Mouse (Mus musculus) CH12.LX (cell line): ENCODE measurements at regions not wholly inside any gene's neighbourhood (a gene's known extent, or its start where the extent isn't known, plus 50 kb on each side); places are given as distances from the start of the nearest gene placed in this dataset.

ENCODE experiments used
- CTCF ChIP-seq, 2 experiments: IDR thresholded peaks in 1 of 2; conservative IDR thresholded peaks in 1 of 2; 2 replicates each; pipeline ENCODE4 v1.5.1; 2011 to 2012; ENCODE audit warnings: low read depth in 2 of 2, low read length in 2 of 2, improper control_type of control experiment in 1 of 2, inconsistent platforms in 1 of 2, mild to moderate bottlenecking in 1 of 2, moderate library complexity in 1 of 2
- E2F4 ChIP-seq: IDR thresholded peaks from 2 replicates; pipeline ENCODE4 v1.6.1; 2011; ENCODE audit warnings: low read depth, low read length, improper control_type of control experiment; ENCODE audit not compliant: insufficient replicate concordance
- EP300 ChIP-seq: IDR thresholded peaks from 2 replicates; pipeline ENCODE4 v1.6.1; 2011; ENCODE audit warnings: low read length, improper control_type of control experiment
- MAZ ChIP-seq: IDR thresholded peaks from 2 replicates; pipeline ENCODE4 v1.6.1; 2012; ENCODE audit warnings: low read depth, mild to moderate bottlenecking, inconsistent platforms, low read length, improper control_type of control experiment, moderate library complexity
- NELFE ChIP-seq: IDR thresholded peaks from 2 replicates; pipeline ENCODE4 v1.6.1; 2011; ENCODE audit warnings: low read depth, low read length, improper control_type of control experiment
- POLR2A ChIP-seq: IDR thresholded peaks from 2 replicates; pipeline ENCODE4 v1.6.1; 2011; ENCODE audit warnings: low read depth, mild to moderate bottlenecking, improper control_type of control experiment, low read length
- POLR2AphosphoS2 ChIP-seq: IDR thresholded peaks from 2 replicates; pipeline ENCODE4 v1.6.1; 2011; ENCODE audit warnings: low read depth, low read length, improper control_type of control experiment
- RAD21 ChIP-seq: IDR thresholded peaks from 2 replicates; pipeline ENCODE4 v1.6.1; 2011; ENCODE audit warnings: low read depth, mild to moderate bottlenecking, low read length, improper control_type of control experiment, moderate library complexity
- ZNF384 ChIP-seq: IDR thresholded peaks from 2 replicates; pipeline ENCODE4 v1.6.1; 2012; ENCODE audit warnings: low read depth, low read length, improper control_type of control experiment, inconsistent platforms

DNA sequence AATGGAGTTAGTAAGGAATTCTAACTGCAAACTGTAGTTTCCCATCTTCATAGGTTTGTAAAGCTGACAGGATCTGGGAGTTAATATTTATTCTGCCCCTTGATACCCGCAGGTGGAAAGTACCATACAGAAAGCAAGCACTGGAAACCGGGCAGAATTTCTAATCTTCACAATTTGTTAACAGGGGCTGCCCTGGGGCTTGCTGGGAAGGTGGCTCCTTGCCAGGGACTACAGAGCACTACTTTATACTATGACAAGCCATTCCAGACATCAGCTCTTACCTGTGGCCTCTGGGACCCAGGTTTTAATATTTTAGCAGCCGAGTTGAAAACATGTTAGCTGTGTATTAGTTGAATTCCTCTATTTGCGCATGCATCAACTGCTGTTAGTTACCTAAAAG lies 135.1 kb upstream of the Zeb2 start:
- TF ChIP-seq EP300 (no peak), CTCF (conservative IDR thresholded peaks at IDR 0.05 in 1 of 2, IDR thresholded peaks at IDR 0.05 in 1 of 2; ENCODE audit: low read depth in 2 of 2, low read length in 2 of 2) (no peak), POLR2A (no peak), MAZ (no peak), RAD21 (no peak), E2F4 (no peak), NELFE (no peak), POLR2AphosphoS2 (no peak), ZNF384 (no peak)
